ENCODE assay signal across 8 mouse cellular contexts in genomic region chr13:52980951-52981421, GRCm38 (mm10). TPM values are rescaled to one million over a fixed set of nuclear protein-coding genes. Genes with fewer than 3 reads are reported as not detected.
DNase-seq lines count a peak whose midpoint lies in the region; ATAC-seq and TF ChIP-seq lines count a peak whose summit lies in the region.

TSS of gene Nfil3 (minus strand) at chr13:52981073.

- H3K4me3 ChIP-seq in ES-Bruce4 (ENCODE audit: low read depth, low read length): peak within 1 kb of the TSS; percentile 85
- H3K4me3 ChIP-seq in hindbrain, embryonic 11.5 days (ENCODE audit: low read depth, low read length): peak within 1 kb of the TSS; percentile 88

- H3K27ac ChIP-seq in ES-Bruce4 (ENCODE audit: insufficient read depth, low read length): no peak within 1 kb of the TSS
- H3K27ac ChIP-seq in hindbrain, embryonic 11.5 days (ENCODE audit: low read depth, low read length): peak within 1 kb of the TSS; percentile 94

- peak; percentile 87 for ATAC-seq in hindbrain, embryonic 11.5 days (ENCODE audit: low FRiP score)

- H3K36me3 ChIP-seq in ES-Bruce4 (ENCODE audit: control insufficient read depth, insufficient read depth, low read length, poor library complexity, severe bottlenecking): no peaks in the 10 kb centered on the region
- no peaks in the 10 kb centered on the region for H3K36me3 ChIP-seq in hindbrain, embryonic 11.5 days (ENCODE audit: control insufficient read depth, insufficient read depth, low read length)

- TF ChIP-seq POLR2A in ES-Bruce4 (IDR thresholded peaks at IDR 0.05; ENCODE audit: insufficient read depth, low read length): peak; percentile 19

- no peaks in the 10 kb centered on the region for H3K4me1 ChIP-seq in ES-Bruce4 (ENCODE audit: control insufficient read depth, insufficient read depth, low read length)
- peaks cover 7% of the 10 kb centered on the region for H3K4me1 ChIP-seq in hindbrain, embryonic 11.5 days (replicated peaks; ENCODE audit: control insufficient read depth, insufficient read depth, low read length)

- no peaks in the 10 kb centered on the region for H3K9me3 ChIP-seq in ES-Bruce4 (replicated peaks; ENCODE audit: control insufficient read depth, insufficient read depth, low read length, poor library complexity, severe bottlenecking)
- H3K9me3 ChIP-seq in hindbrain, embryonic 11.5 days (ENCODE audit: control insufficient read depth, low read length): no peaks in the 10 kb centered on the region

- TF ChIP-seq CTCF in ES-Bruce4 (IDR thresholded peaks at IDR 0.05; ENCODE audit: low read depth, low read length): no peak

- peak; percentile 63 to 64 for DNase-seq in adrenal gland, postnatal 4 days (ENCODE audit: low spot score in 2 of 2)
- peak; percentile 62 to 78 for DNase-seq in frontal cortex, postnatal 10 days (ENCODE audit: low spot score in 2 of 2)
- peak; percentile 85 for DNase-seq in hindbrain, embryonic 11.5 days (ENCODE audit: low spot score)
- DNase-seq in layer of hippocampus, postnatal 25 days (ENCODE audit: extremely low spot score in 1 of 2, low spot score in 1 of 2): peak in 1 of 2 experiments; percentile 55
- peak; percentile 85 for DNase-seq in lung, postnatal 10 days
- DNase-seq in ovary, adult 18-20 months (ENCODE audit: low spot score): peak; percentile 70
- peak; percentile 75 to 78 for DNase-seq in urinary bladder, postnatal 4 days (ENCODE audit: low spot score in 2 of 2)

- no peak for TF ChIP-seq EP300 in ES-Bruce4 (IDR thresholded peaks at IDR 0.05; ENCODE audit: insufficient read depth, low read depth, low read length)

- peak within 1 kb of the TSS; percentile 89 for H3K9ac ChIP-seq in ES-Bruce4 (ENCODE audit: low read depth, poor library complexity, severe bottlenecking)
- peak within 1 kb of the TSS; percentile 86 for H3K9ac ChIP-seq in hindbrain, embryonic 11.5 days (ENCODE audit: low read depth, low read length)

- H3K4me2 ChIP-seq in hindbrain, embryonic 11.5 days (replicated peaks; ENCODE audit: low read depth, low read length): peak within 1 kb of the TSS; percentile 98

- WGBS in hindbrain, embryonic 11.5 days: 3% methylated on average over 34 of the region's 79 CpGs

- H3K27me3 ChIP-seq in ES-Bruce4 (ENCODE audit: control insufficient read depth, insufficient read depth, low read length, poor library complexity, severe bottlenecking): peaks cover 19% of the 10 kb centered on the region
- H3K27me3 ChIP-seq in hindbrain, embryonic 11.5 days (ENCODE audit: control insufficient read depth, insufficient read depth, low read length): peaks cover 5% of the 10 kb centered on the region

RNA-seq across cellular contexts. Expression of gene Nfil3, which starts in this region (rescaled TPM):
- polyA plus RNA-seq in ES-Bruce4 (2011; ENCODE audit: insufficient read depth, insufficient read length, low read depth, missing spikeins): 3.9 TPM in 2 replicates
- total RNA-seq in adrenal gland, postnatal 4 days (2021): 10 to 100 TPM; 27.2 to 29.3 TPM
- polyA plus RNA-seq in hindbrain, embryonic 11.5 days (2014; fragmentation: Nextera tagmentation; extraction: Ambion mirVana): 27.1 and 30.0 TPM in 2 replicates
- 10 to 100 TPM; 12.5 to 15.1 TPM for total RNA-seq in layer of hippocampus, postnatal 25 days (2021)
